ENCODE assay signal across 16 mouse cellular contexts in the genomic region with DNA sequence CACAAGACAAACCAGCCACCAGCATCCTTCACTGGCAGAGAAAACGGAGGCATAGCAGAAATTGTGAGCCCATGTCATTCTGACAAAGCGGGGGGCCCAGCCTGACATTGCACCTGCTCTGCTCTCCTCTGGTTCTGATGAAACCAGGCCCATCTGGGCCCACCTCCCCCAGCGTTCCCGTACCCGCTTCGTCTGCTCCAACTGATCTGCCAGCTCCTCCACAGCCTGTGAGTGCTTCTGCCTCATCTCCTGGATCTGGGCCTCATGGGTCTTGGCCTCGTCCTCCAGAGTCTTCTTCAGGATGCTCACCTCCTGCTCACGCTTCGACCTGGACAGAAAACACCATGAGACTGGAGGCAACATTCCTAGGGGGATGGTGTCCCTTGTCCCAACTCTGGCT. TPM values are rescaled to one million over a fixed set of nuclear protein-coding genes. Genes with fewer than 3 reads are reported as not detected.
DNase-seq lines count a peak whose midpoint lies in the region.
"Had no signal": no experiment of that assay in that cellular context is flagged by ENCODE, and none has a peak within 500 bp of the region (broad histone marks: within the 10 kb centered on the region; RNA-seq: fewer than 3 reads in every experiment).

No protein-coding gene starts in this region.

- DNase-seq in layer of hippocampus, adult 18-20 months (ENCODE audit: low spot score in 2 of 2): peak; percentile 59 to 76
- no peak for DNase-seq in layer of hippocampus, adult 9-10 months (ENCODE audit: low spot score)
- peak; percentile 76 for DNase-seq in layer of hippocampus, adult 9-11 months
- no peak for DNase-seq in adrenal gland, postnatal 10 days
- no peak for DNase-seq in frontal cortex, postnatal 36 days (ENCODE audit: low spot score in 2 of 2)
- DNase-seq: adrenal gland, adult 2 months; adrenal gland, postnatal 14 days; adrenal gland, postnatal 36 days; cerebellum, adult 11-12 months; cerebellum, adult 2 months; cerebellum, adult 9-11 months; cerebellum, postnatal 14 days; cerebellum, postnatal 36 days; embryo, embryonic 11 days had no signal

RNA-seq across cellular contexts. Expression of a gene that starts 14.1 kb away (rescaled TPM):
- 1 to 10 TPM; 8.0 to 8.9 TPM for total RNA-seq in layer of hippocampus, adult 18-20 months (2021)
- under 1 TPM; 0.39 to 0.88 TPM for total RNA-seq in adrenal gland, postnatal 10 days (2021)
- total RNA-seq: adrenal gland, adult 2 months; adrenal gland, postnatal 36 days had no signal

RNA-seq across cellular contexts. Expression of a gene that starts 42.1 kb away (rescaled TPM):
- not detected for total RNA-seq in layer of hippocampus, adult 18-20 months (2021)
- under 1 TPM; 0.30 to 0.42 TPM for total RNA-seq in adrenal gland, postnatal 10 days (2021)
- total RNA-seq: ES-E14, MEL had no signal

Comparison
In these comparisons a context has a peak if more than half of its experiments do, and no peak if none do; other contexts are left out.
1. DNase-seq: peak in layer of hippocampus, adult 18-20 months (2 of 2) and layer of hippocampus, adult 9-11 months (single experiment); none in layer of hippocampus, adult 9-10 months (single experiment), adrenal gland, postnatal 10 days (single experiment) and frontal cortex, postnatal 36 days (0 of 2).
2. RNA of a gene that starts 14.1 kb away (total RNA-seq): 8.0 to 8.9 TPM in layer of hippocampus, adult 18-20 months; 0.39 to 0.88 TPM in adrenal gland, postnatal 10 days; every median in the first group is over 4 times any median in the second.